Mouse (Mus musculus) neural tube, embryonic 11.5 days (tissue): ENCODE measurements around the gene Gna13. TPM values are rescaled to one million over a fixed set of nuclear protein-coding genes. Genes with fewer than 3 reads are reported as not detected.

Experiments used
- ATAC-seq: fragments of 200-750 bp; cut with Nextera tagmentation; 2 replicates; pipeline ENCODE4 v1.8.0; 2017; ENCODE audit warnings: moderate number of reproducible peaks, mild to moderate bottlenecking, moderate TSS enrichment, moderate library complexity; ENCODE audit not compliant: insufficient read depth, low FRiP score, low TSS enrichment
- DNase-seq: peaks from one replicate; pipeline ENCODE4 v3.0.0-alpha.2; 2015; ENCODE audit warnings: low spot score
- H3K27ac ChIP-seq: fragments of 300-500 bp; sonication (generic); 2 replicates; pipeline ENCODE4 v1.5.1; 2014; ENCODE audit warnings: low read depth, mild to moderate bottlenecking, low read length
- H3K27me3 ChIP-seq: fragments of 300-500 bp; sonication (generic); 2 replicates; pipeline ENCODE4 v1.6.1; 2014; ENCODE audit warnings: mild to moderate bottlenecking, low read length, mixed read lengths; ENCODE audit not compliant: control insufficient read depth, insufficient read depth
- H3K36me3 ChIP-seq: fragments of 300-500 bp; sonication (generic); 2 replicates; pipeline ENCODE4 v1.6.1; 2014; ENCODE audit warnings: mild to moderate bottlenecking, low read length, moderate library complexity, mixed read lengths; ENCODE audit not compliant: control insufficient read depth, insufficient read depth
- H3K4me1 ChIP-seq: fragments of 300-500 bp; sonication (generic); 2 replicates; pipeline ENCODE4 v1.6.1; 2014; ENCODE audit warnings: low read length, mixed read lengths; ENCODE audit not compliant: control insufficient read depth, insufficient read depth
- H3K4me2 ChIP-seq: fragments of 300-500 bp; sonication (generic); 2 replicates; pipeline ENCODE4 v1.6.1; 2014; ENCODE audit warnings: low read depth, mild to moderate bottlenecking, moderate library complexity
- H3K4me3 ChIP-seq: fragments of 300-500 bp; sonication (generic); 2 replicates; pipeline ENCODE4 v1.5.1; 2014; ENCODE audit warnings: low read depth, low read length
- H3K9ac ChIP-seq: fragments of 300-500 bp; sonication (generic); 2 replicates; pipeline ENCODE4 v1.6.1; 2014; ENCODE audit warnings: mild to moderate bottlenecking, low read length
- H3K9me3 ChIP-seq: fragments of 300-500 bp; sonication (generic); 2 replicates; pipeline ENCODE4 v1.6.1; 2016; ENCODE audit warnings: low read length; ENCODE audit not compliant: control insufficient read depth
- WGBS: fragments of 180-500 bp; shearing (Covaris S2); extraction: QIAGEN DNeasy Blood & Tissue Kit; methylation state at CpG from one replicate; pipeline ENCODE4 v1.1.7; 2014; 5-methylcytosine and 5-hydroxymethylcytosine counted together
- polyA plus RNA-seq: library from polyadenylated mRNA; unstranded; fragments of >200 nt; fragmentation: Nextera tagmentation; extraction: Ambion mirVana; gene quantifications from 2 replicates; pipeline ENCODE4 v1.2.1, GENCODE M21; 2014

Gna13 gene
- polyA plus RNA-seq, 1 experiment from 2014 or later: 19.9 TPM

- DNase-seq: no peak
- H3K4me3 ChIP-seq: peak overlapping the region; percentile 93
- no peaks in the 10 kb centered on the region for H3K27me3 ChIP-seq
- peaks cover 6% of the 10 kb centered on the region for H3K4me1 ChIP-seq
- H3K27ac ChIP-seq: peak overlapping the region; percentile 89
- 6% methylated on average over 43 of the region's 53 CpGs for WGBS
- no peaks in the 10 kb centered on the region for H3K9me3 ChIP-seq
- peak; percentile 60 for ATAC-seq
- peak overlapping the region; percentile 92 for H3K9ac ChIP-seq
- peak overlapping the region; percentile 80 for H3K4me2 ChIP-seq
- no peaks in the 10 kb centered on the region; the same call in 1 of the 2 replicates for H3K36me3 ChIP-seq
These were observed 831 bp downstream of the Gna13 start for GRCm38 (mm10) chr11:109363191-109364133.

- Histone ChIP-seq H3K27ac (no peak overlapping the region), H3K36me3 (no peaks in the 10 kb centered on the region; the same call in 1 of the 2 replicates), H3K4me3 (no peak overlapping the region), H3K27me3 (no peaks in the 10 kb centered on the region), H3K9ac (no peak overlapping the region), H3K4me1 (peaks cover 6% of the 10 kb centered on the region), H3K9me3 (no peaks in the 10 kb centered on the region), H3K4me2 (peak overlapping the region; percentile 80)
- DNase-seq (no peak), ATAC-seq (no peak)
- WGBS: 78% methylated on average over 2 of the region's 2 CpGs
These were observed 1.7 kb downstream of the Gna13 start for GRCm38 (mm10) chr11:109364337-109364736.

GRCm38 (mm10) chr11:109364881-109365280, 2.2 kb downstream of the Gna13 start:
- ATAC-seq (no peak), DNase-seq (no peak)
- no peak overlapping the region for H3K9ac ChIP-seq
- H3K36me3 ChIP-seq: no peaks in the 10 kb centered on the region; the same call in 1 of the 2 replicates
- H3K9me3 ChIP-seq: no peaks in the 10 kb centered on the region
- H3K4me3 ChIP-seq: no peak overlapping the region
- 94% methylated on average over 10 of the region's 10 CpGs for WGBS
- peaks cover 6% of the 10 kb centered on the region for H3K4me1 ChIP-seq
- peak overlapping the region; percentile 80 for H3K4me2 ChIP-seq
- no peaks in the 10 kb centered on the region for H3K27me3 ChIP-seq
- H3K27ac ChIP-seq: no peak overlapping the region

- DNase-seq: no peak
- 93% methylated on average over 5 of the region's 5 CpGs for WGBS
These were observed 3.2 kb downstream of the Gna13 start for GRCm38 (mm10) chr11:109365818-109366217.

DNA sequence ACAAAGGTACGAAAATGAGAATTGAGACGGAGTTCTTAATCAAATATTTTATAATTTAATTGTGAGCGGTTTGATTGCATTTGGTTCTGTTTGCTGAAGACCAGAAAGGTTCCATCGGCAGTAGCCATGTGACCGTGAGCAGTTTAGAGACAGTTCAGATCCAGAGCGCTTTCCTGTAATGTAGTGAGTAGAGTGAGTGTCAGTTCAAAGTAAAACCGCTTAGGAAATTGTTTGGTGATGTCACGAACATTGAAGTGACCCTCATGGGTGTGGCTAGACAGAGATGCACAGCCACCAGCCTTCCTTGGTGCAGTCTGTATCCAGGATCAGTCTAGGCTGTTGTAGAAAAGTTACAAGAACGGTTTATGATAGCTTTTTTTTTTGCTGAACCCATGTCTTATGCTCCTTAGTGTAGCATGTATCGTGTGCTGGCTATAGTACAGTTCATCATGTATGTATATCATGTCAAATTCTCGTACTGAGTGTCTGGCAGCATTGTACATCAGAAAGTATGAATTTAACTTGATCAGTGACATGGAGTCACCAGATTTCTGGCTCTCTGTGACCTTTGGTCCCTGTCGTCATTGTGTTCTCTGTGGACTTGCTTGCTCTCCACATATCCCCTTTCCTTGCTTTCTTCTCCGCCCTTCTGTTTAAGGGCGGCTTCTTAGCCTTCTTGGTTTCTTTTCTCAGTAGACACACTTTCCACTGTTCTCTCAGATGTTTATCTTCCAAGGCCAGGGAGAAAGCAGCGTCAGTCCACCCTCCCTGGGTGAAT, 4.4 kb downstream of the Gna13 start:
- H3K4me2 ChIP-seq: no peak overlapping the region
- H3K4me3 ChIP-seq: no peak overlapping the region
- no peak for DNase-seq
- WGBS: 89% methylated on average over 15 of the region's 15 CpGs
- no peak overlapping the region for H3K9ac ChIP-seq
- ATAC-seq: no peak
- H3K4me1 ChIP-seq: peaks cover 4% of the 10 kb centered on the region; the same call in 1 of the 2 replicates
- H3K9me3 ChIP-seq: no peaks in the 10 kb centered on the region
- H3K27ac ChIP-seq: no peak overlapping the region
- no peaks in the 10 kb centered on the region for H3K27me3 ChIP-seq
- no peaks in the 10 kb centered on the region; the same call in 1 of the 2 replicates for H3K36me3 ChIP-seq

More at GRCm38 (mm10) chr11:109365818-109366217, 3.2 kb downstream of the Gna13 start:
- Histone ChIP-seq H3K9ac (no peak overlapping the region), H3K27ac (no peak overlapping the region), H3K9me3 (no peaks in the 10 kb centered on the region), H3K4me2 (no peak overlapping the region), H3K36me3 (no peaks in the 10 kb centered on the region; the same call in 1 of the 2 replicates), H3K4me1 (peaks cover 6% of the 10 kb centered on the region), H3K4me3 (no peak overlapping the region), H3K27me3 (no peaks in the 10 kb centered on the region)
- no peak for ATAC-seq

DNA sequence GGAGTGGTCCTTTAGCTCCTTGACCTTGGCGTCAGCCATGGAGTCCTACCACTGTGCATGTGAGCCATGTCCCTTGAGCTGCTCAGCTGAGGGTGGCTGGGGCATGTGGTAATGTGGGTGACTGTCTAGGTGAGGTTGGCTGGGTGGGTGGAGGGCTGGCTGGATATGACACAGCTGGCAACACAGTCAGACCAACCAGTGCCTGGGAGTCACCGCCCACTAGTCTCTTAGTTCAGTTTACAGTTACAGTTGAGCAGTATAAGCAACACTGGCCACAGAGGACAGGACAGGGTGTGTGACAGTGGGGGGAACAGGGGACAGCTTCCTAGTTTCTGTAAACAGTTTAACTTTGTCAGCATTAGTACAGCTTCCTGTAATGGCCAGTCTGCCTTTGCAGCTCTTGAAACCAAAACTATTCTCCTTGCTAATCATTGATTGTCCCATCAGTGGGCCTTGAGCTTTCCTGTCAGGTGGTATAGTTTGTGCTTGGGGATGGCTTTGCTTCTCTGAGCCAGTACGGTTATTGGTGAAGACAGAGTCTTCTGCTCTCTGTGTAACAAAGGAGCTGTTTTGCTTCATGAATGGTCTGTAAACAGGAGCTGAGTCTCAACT, 6.5 kb downstream of the Gna13 start:
- WGBS: 94% methylated on average over 3 of the region's 3 CpGs
- Histone ChIP-seq H3K4me3 (no peak overlapping the region), H3K36me3 (no peaks in the 10 kb centered on the region; the same call in 1 of the 2 replicates), H3K4me1 (peaks cover 4% of the 10 kb centered on the region; the same call in 1 of the 2 replicates), H3K27ac (no peak overlapping the region), H3K9me3 (no peaks in the 10 kb centered on the region), H3K9ac (no peak overlapping the region), H3K27me3 (no peaks in the 10 kb centered on the region), H3K4me2 (no peak overlapping the region)
- DNase-seq (no peak), ATAC-seq (no peak)

DNA sequence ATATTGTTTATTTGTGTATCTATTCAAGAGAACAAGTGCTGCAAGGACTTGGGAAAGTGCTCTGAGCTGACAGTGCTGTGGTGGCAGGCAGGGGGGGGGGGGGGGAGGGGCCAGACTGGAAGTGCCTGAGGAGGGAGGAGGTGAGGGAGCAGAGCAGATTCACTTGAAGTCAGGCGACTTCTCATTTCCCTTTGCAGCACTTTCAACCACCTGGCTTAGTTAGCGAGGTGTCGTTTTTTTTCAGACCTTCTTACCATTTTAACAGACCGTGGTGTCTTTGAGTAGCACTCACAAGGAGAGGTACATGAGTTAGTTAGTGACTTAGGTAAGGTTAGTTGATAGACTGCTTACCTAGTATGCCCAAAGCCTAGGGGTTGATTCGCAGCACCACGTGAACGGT, 12.8 kb downstream of the Gna13 start:
- H3K36me3 ChIP-seq: no peaks in the 10 kb centered on the region; the same call in 1 of the 2 replicates
- no peak overlapping the region for H3K27ac ChIP-seq
- 76% methylated on average over 7 of the region's 7 CpGs for WGBS
- no peak overlapping the region for H3K4me3 ChIP-seq
- DNase-seq: no peak
- no peak for ATAC-seq
- no peaks in the 10 kb centered on the region for H3K9me3 ChIP-seq
- no peak overlapping the region for H3K4me2 ChIP-seq
- peaks cover 9% of the 10 kb centered on the region; the same call in 1 of the 2 replicates for H3K4me1 ChIP-seq
- H3K27me3 ChIP-seq: no peaks in the 10 kb centered on the region
- H3K9ac ChIP-seq: no peak overlapping the region

- Histone ChIP-seq H3K27ac (0 out of 2 replicates have a peak overlapping the region, but pooled peaks have one; percentile 23), H3K36me3 (no peaks in the 10 kb centered on the region; the same call in 1 of the 2 replicates), H3K9ac (no peak overlapping the region), H3K4me2 (peak overlapping the region; percentile 7; the same call in 1 of the 2 replicates), H3K4me3 (no peak overlapping the region), H3K4me1 (peaks cover 9% of the 10 kb centered on the region; the same call in 1 of the 2 replicates), H3K27me3 (no peaks in the 10 kb centered on the region), H3K9me3 (no peaks in the 10 kb centered on the region)
- DNase-seq (no peak), ATAC-seq (no peak)
- 66% methylated on average over 7 of the region's 7 CpGs for WGBS
These were observed 14.0 kb downstream of the Gna13 start for GRCm38 (mm10) chr11:109376484-109377143.
